Comparison of ENCODE assay signal across 11 mouse cellular contexts in the genomic region with DNA sequence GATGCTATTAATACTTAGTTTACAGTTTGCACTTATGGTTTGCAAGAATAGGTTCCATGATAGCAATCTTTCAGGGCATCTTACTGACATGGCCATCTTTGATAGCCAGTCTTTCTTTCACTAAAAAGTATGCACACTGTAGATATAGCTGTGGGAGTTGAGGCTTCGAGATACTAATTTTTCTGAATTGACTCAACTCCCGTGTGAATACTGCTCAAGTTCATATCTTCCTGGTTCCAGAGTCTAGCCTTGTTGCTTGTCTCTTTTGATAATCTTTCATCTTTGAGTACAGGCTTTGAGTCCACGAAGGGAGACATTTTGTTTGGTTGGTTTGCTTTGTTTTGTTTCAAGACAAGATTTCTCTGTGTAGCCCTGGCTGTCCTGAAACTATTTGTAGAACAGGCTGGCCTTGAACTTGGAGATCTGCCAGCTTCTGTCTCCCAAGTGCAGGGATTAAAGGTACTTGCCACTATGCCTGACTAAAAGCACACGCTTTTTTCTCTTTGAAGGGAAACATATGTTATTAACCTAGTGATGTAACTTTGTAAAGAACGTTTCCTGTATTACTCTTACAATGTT.
DNase-seq lines count a peak whose midpoint lies in the region; ATAC-seq and TF ChIP-seq lines count a peak whose summit lies in the region.
"Had no signal": no experiment of that assay in that cellular context is flagged by ENCODE, and none has a peak within 500 bp of the region (broad histone marks: within the 10 kb centered on the region; RNA-seq: fewer than 3 reads in every experiment).

No protein-coding gene starts in this region.

- no peak overlapping the region for H3K9ac ChIP-seq in heart, embryonic 12.5 days
- no peak overlapping the region for H3K9ac ChIP-seq in MEL (ENCODE audit: control insufficient read depth, low read depth, low read length, poor library complexity, severe bottlenecking)

- no peak for ATAC-seq in heart, embryonic 12.5 days (ENCODE audit: insufficient number of reproducible peaks, low FRiP score)
- ATAC-seq in granulocyte monocyte progenitor cell, adult 5-6 weeks (replicated peaks; ENCODE audit: poor library complexity, severe bottlenecking) = no peak
- ATAC-seq: intestine, embryonic 16.5 days had no signal

- 0 out of 2 replicates have a peak, but pooled peaks cover 3% of the 10 kb centered on the region for H3K4me1 ChIP-seq in heart, embryonic 12.5 days (replicated peaks)
- H3K4me1 ChIP-seq in MEL (ENCODE audit: control insufficient read depth in 1 of 2, insufficient read depth in 2 of 2, low read length in 2 of 2) = peaks cover 0 to 8% of the 10 kb centered on the region in 2 experiments; a peak in 2 of 4 replicates

- 47% methylated on average over 5 of the region's 5 CpGs for WGBS in heart, embryonic 12.5 days

- H3K4me2 ChIP-seq in heart, embryonic 12.5 days = no peak overlapping the region

- no peaks in the 10 kb centered on the region for H3K79me2 ChIP-seq in MEL (ENCODE audit: control insufficient read depth, insufficient read depth, low read length, poor library complexity)

- TF ChIP-seq EP300 in MEL (IDR thresholded peaks at IDR 0.05; ENCODE audit: low read depth in 1 of 2, low read length in 2 of 2) = peak in 1 of 2 experiments; percentile 57; a peak in 3 of 4 replicates

- TF ChIP-seq RAD21 in MEL (IDR thresholded peaks at IDR 0.05; ENCODE audit: low read depth, low read length) = no peak

- no peaks in the 10 kb centered on the region for H3K27me3 ChIP-seq in heart, embryonic 12.5 days (replicated peaks)
- peaks cover 0 to 2% of the 10 kb centered on the region in 2 experiments; a peak in 1 of 4 replicates for H3K27me3 ChIP-seq in MEL (ENCODE audit: control insufficient read depth in 1 of 2, insufficient read depth in 2 of 2, low read length in 2 of 2)

- no peak for TF ChIP-seq POLR2A in MEL (IDR thresholded peaks at IDR 0.05; ENCODE audit: control insufficient read depth in 1 of 2, insufficient read depth in 1 of 2, low read depth in 1 of 2, low read length in 2 of 2, poor library complexity in 1 of 2)

- H3K36me3 ChIP-seq in heart, embryonic 12.5 days = no peaks in the 10 kb centered on the region
- H3K36me3 ChIP-seq in MEL (ENCODE audit: control insufficient read depth in 1 of 2, insufficient read depth in 2 of 2, low read length in 2 of 2) = peaks cover 0 to 13% of the 10 kb centered on the region in 2 experiments; a peak in 2 of 4 replicates

- 0 out of 2 replicates have a peak, but pooled peaks cover 6% of the 10 kb centered on the region for H3K9me3 ChIP-seq in heart, embryonic 12.5 days (replicated peaks)
- H3K9me3 ChIP-seq in MEL (replicated peaks; ENCODE audit: insufficient read depth, low read length) = no peaks in the 10 kb centered on the region

- no peak for TF ChIP-seq CTCF in MEL (IDR thresholded peaks at IDR 0.05 in 2 of 3, conservative IDR thresholded peaks at IDR 0.05 in 1 of 3; ENCODE audit: control insufficient read depth in 1 of 3, insufficient read depth in 1 of 3, low read depth in 2 of 3, low read length in 3 of 3, poor library complexity in 1 of 3, severe bottlenecking in 1 of 3)

- peak; percentile 24 to 29 for DNase-seq in heart, postnatal 10 days
- DNase-seq in 3T3-L1 (ENCODE audit: low read depth, low spot score) (peak; percentile 10), MEL (ENCODE audit: low read depth, low spot score) (peak; percentile 62)
- peak; percentile 9 to 29 for DNase-seq in cerebellum, postnatal 14 days
- DNase-seq in frontal cortex, postnatal 14 days (ENCODE audit: low spot score in 2 of 2) = no peak
- no peak for DNase-seq in thymus, postnatal 14 days
- DNase-seq: lung, postnatal 4 days; retina, postnatal 1 day had no signal

- intact Hi-C loops in heart, postnatal 10 days (cut with DNase I) = no loop called here

- H3K4me3 ChIP-seq in heart, embryonic 12.5 days = no peak overlapping the region
- H3K4me3 ChIP-seq in MEL (ENCODE audit: control insufficient read depth in 1 of 2, insufficient read depth in 1 of 2, low read depth in 2 of 2, low read length in 2 of 2) = no peak overlapping the region

- no peak overlapping the region for H3K27ac ChIP-seq in heart, embryonic 12.5 days (ENCODE audit: poor library complexity, severe bottlenecking)
- H3K27ac ChIP-seq in MEL (ENCODE audit: control insufficient read depth, low read depth, low read length) = no peak overlapping the region

TF ChIP-seq in MEL, 35 proteins besides CTCF, POLR2A, EP300 and RAD21:
- TF ChIP-seq USF2 (IDR thresholded peaks at IDR 0.05; ENCODE audit: borderline replicate concordance in 1 of 2, insufficient read depth in 1 of 2, low read depth in 1 of 2, low read length in 2 of 2) (no peak), TCF12 (IDR thresholded peaks at IDR 0.05; ENCODE audit: low read depth, low read length) (peak; percentile 64; the same call in 1 of the 2 replicates), ZNF384 (IDR thresholded peaks at IDR 0.05; ENCODE audit: low read depth, low read length) (no peak), CHD2 (IDR thresholded peaks at IDR 0.05; ENCODE audit: low read length) (no peak), GATA1 (IDR thresholded peaks at IDR 0.05; ENCODE audit: low read depth, low read length) (peak; percentile 68), ETS1 (IDR thresholded peaks at IDR 0.05; ENCODE audit: low read depth, low read length) (no peak; the same call in 1 of the 2 replicates), SIN3A (IDR thresholded peaks at IDR 0.05; ENCODE audit: low read length) (0 out of 2 replicates have a peak, but pooled peaks have one; percentile 32)

Comparison
In these comparisons a context has a peak if more than half of its experiments do, and no peak if none do; other contexts are left out.
1. DNase-seq: peak in heart, postnatal 10 days (2 of 2), 3T3-L1 (single experiment), MEL (single experiment) and cerebellum, postnatal 14 days (2 of 2); none in frontal cortex, postnatal 14 days (0 of 2) and thymus, postnatal 14 days (single experiment).